Mouse (Mus musculus) gastrocnemius, adult 18-20 months (tissue): Measurements from ENCODE around the gene T2. TPM values are rescaled to one million over a fixed set of nuclear protein-coding genes. Genes with fewer than 3 reads are reported as not detected.

Experiments
- DNase-seq: peaks from one replicate; pipeline ENCODE4 v3.0.0; 2021; ENCODE audit warnings: low spot score
- total RNA-seq, 2 experiments: library from RNA; stranded (reverse); gene quantifications; 2 replicates each; pipeline ENCODE4 v1.2.3; 2021

T2 gene
- total RNA-seq, 2 experiments from 2014 or later, result not detected

GRCm38 (mm10) chr17:8416865-8417264 lies 61.1 kb downstream of the T2 start:
- DNase-seq, result no peak

GRCm38 (mm10) chr17:8420739-8421138 lies 64.9 kb downstream of the T2 start:
- DNase-seq, result no peak

GRCm38 (mm10) chr17:8421517-8421916 lies 65.7 kb downstream of the T2 start:
- no peak for DNase-seq

GRCm38 (mm10) chr17:8423283-8423682 lies 67.5 kb downstream of the T2 start:
- DNase-seq, result peak; percentile 7

GRCm38 (mm10) chr17:8429436-8429835 lies 73.6 kb downstream of the T2 start:
- no peak for DNase-seq

GRCm38 (mm10) chr17:8429896-8430295 lies 74.1 kb downstream of the T2 start:
- no peak for DNase-seq

GRCm38 (mm10) chr17:8432179-8432800 lies 76.5 kb downstream of the T2 start:
- no peak for DNase-seq

GRCm38 (mm10) chr17:8433121-8433977 lies 77.6 kb downstream of the T2 start:
- DNase-seq, result no peak

- DNase-seq, result no peak
Observed at GRCm38 (mm10) chr17:8433978-8434960, 78.5 kb downstream of the T2 start, which contains the start of gene T. TSS of gene T (plus strand) at chr17:8434423.

- no peak for DNase-seq
Observed at GRCm38 (mm10) chr17:8436184-8436583, 80.4 kb downstream of the T2 start.

- DNase-seq, result no peak
Observed at GRCm38 (mm10) chr17:8444062-8444461, 88.3 kb downstream of the T2 start.

GRCm38 (mm10) chr17:8447676-8448192 lies 91.9 kb downstream of the T2 start:
- no peak for DNase-seq

GRCm38 (mm10) chr17:8448324-8448723 lies 92.5 kb downstream of the T2 start:
- DNase-seq, result no peak

- DNase-seq, result no peak
Observed at GRCm38 (mm10) chr17:8455196-8455595, 99.4 kb downstream of the T2 start.

- DNase-seq, result no peak
Observed at GRCm38 (mm10) chr17:8455601-8456000, 99.8 kb downstream of the T2 start.

- DNase-seq, result no peak
Observed at GRCm38 (mm10) chr17:8456856-8457460, 101.2 kb downstream of the T2 start.

- DNase-seq, result no peak
Observed at GRCm38 (mm10) chr17:8461568-8461967, 105.8 kb downstream of the T2 start.

- DNase-seq, result peak; percentile 39
Observed at GRCm38 (mm10) chr17:8463482-8464128, 107.8 kb downstream of the T2 start.

- DNase-seq, result no peak
Observed at GRCm38 (mm10) chr17:8467771-8468170, 112.0 kb downstream of the T2 start.

GRCm38 (mm10) chr17:8468716-8469344 lies 113.0 kb downstream of the T2 start:
- DNase-seq, result peak; percentile 75
